Mouse (Mus musculus) testis, postnatal 14 days (tissue): ENCODE data around the gene Vmn2r102.

Source experiments
- DNase-seq: peaks from one replicate; pipeline ENCODE4 v3.0.0; 2021; ENCODE audit warnings: low spot score

The Vmn2r102 gene

DNA sequence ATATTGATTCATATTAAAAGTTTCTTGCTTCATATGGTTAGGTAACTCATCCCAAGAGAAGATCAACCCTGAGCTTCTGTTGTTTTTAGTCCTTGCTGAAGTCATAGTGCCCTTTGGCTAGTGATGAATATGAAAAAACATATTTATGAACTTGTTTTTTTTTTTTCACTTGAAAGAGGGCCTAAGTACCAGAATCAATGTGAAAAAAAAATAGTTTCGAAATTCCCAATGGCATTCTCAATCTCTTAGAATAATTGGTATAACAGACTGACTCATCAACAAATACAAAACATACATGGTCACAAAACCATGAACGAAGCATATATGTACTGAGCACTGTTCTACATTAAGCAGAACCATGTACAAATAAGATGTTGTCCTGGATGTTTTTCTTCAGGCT is at the start of gene Vmn2r102:
Vmn2r102 (plus strand) TSS at position 301 of the 400 bp plus-strand sequence.
- no peak for DNase-seq

- no peak for DNase-seq
Measured at GRCm38 (mm10) chr17:19629328-19629727, 30.8 kb upstream of the Vmn2r102 start.

DNA sequence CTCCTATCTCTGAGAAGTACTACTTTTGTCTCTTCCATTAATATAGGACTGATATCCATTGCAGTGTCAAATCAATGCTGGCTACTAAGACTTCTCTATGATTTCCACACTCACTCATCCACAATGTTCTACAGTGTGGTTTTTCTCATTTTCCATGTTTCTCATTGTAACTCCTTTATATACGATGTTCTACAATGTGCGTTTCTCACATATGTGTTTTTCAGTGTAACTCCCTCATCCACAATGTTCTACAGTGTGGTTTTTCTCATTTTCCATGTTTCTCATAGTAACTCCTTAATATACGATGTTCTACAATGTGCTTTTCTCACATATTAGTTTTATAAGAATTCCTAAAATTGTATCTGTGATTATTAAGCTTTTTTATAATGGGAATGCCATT is 1.7 kb upstream of the Vmn2r102 start:
- DNase-seq, result no peak

DNA sequence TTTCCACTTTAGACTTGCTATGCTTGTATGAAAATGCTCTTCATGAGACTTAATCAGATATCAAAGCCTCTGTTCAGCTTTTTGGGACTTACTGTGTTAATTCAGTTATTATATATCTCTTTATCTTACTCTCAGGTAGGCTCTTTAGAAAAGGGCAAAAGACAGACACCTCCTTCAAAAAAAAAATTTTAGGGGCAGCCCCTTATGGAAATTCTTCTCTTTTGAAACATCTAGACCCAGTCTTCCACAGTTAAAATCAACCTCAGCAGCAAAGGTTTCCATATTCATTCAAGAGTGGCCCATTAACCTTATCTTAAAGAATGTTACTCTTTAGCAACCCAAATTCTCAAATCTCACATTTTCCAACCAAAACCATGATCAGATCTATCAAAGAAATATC is 31.9 kb downstream of the Vmn2r102 start:
- DNase-seq, result no peak
